In the genomic region with DNA sequence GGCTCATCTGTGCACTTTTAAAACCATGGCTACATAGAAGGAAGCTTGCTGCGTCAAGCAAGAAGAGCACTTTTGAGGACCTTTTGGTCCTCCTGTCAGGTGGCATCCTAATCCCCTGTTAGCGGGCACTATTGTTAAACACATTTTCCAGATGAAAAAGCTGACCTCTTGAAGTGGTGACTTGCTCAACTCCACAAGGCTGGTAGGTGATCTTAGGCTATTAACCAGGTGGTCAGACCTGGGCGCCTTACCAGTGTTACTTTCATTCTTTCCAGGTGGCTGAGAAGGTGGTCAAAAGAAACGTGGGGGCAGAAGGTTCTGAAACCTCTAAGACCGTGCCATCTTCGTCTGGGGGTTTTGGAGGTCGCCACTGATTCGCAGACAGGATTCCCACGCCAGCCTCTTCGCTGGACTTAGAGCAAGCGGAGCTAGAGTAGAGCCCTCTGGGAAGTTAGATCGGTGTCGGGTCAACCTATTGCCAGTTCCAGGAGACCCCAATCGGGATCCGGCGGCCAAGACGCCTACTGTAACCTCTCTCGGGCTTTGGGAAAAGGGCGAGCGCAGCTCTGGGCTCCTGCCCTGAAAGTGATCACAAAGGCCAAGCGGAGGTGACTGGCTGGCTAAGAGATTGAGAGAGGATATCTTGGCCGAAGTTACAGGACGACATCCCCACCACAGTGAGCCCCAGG, we compare ENCODE assay signal across 8 mouse cellular contexts. TPM values are rescaled to one million over a fixed set of nuclear protein-coding genes. Genes with fewer than 3 reads are reported as not detected.
DNase-seq lines count a peak whose midpoint lies in the region; ATAC-seq and TF ChIP-seq lines count a peak whose summit lies in the region.

No protein-coding gene starts in this region.

- peak overlapping the region; percentile 76 for H3K27ac ChIP-seq in spleen, adult 2 months (ENCODE audit: insufficient read depth, low read length)
- peak overlapping the region; percentile 77 for H3K27ac ChIP-seq in limb, embryonic 14.5 days (replicated peaks; ENCODE audit: low read depth, low read length)
- H3K27ac ChIP-seq in stomach, embryonic 15.5 days: peak overlapping the region; percentile 94

- H3K27me3 ChIP-seq in spleen, adult 2 months (ENCODE audit: control insufficient read depth, insufficient read depth, low read length): no peaks in the 10 kb centered on the region
- no peaks in the 10 kb centered on the region for H3K27me3 ChIP-seq in limb, embryonic 14.5 days (ENCODE audit: control insufficient read depth, insufficient read depth, low read length)
- H3K27me3 ChIP-seq in stomach, embryonic 15.5 days (replicated peaks): no peaks in the 10 kb centered on the region

- peak; percentile 37 for DNase-seq in embryo, embryonic 11 days
- no peak for DNase-seq in embryo, embryonic 10.5 days (ENCODE audit: low spot score)
- no peak for DNase-seq in spleen, adult 2 months (ENCODE audit: low read depth in 1 of 2, low spot score in 2 of 2)
- no peak for DNase-seq in spleen, adult 12 weeks (ENCODE audit: low spot score)
- DNase-seq in limb, embryonic 14.5 days (ENCODE audit: low spot score): no peak
- DNase-seq in frontal cortex, postnatal 25 days (ENCODE audit: low spot score in 2 of 2): no peak

- ATAC-seq in limb, embryonic 14.5 days (ENCODE audit: low FRiP score, low read depth): no peak
- ATAC-seq in stomach, embryonic 15.5 days (ENCODE audit: insufficient read depth, low FRiP score, low read depth): no peak
- ATAC-seq in monocyte, adult 5-6 weeks (replicated peaks; ENCODE audit: insufficient number of reproducible peaks, low FRiP score, low TSS enrichment, poor library complexity, severe bottlenecking): no peak

- peak overlapping the region; percentile 63 for H3K9ac ChIP-seq in limb, embryonic 14.5 days (ENCODE audit: low read depth, low read length, severe bottlenecking)
- peak overlapping the region; percentile 94 for H3K9ac ChIP-seq in stomach, embryonic 15.5 days

- no peak for TF ChIP-seq CTCF in spleen, adult 2 months (IDR thresholded peaks at IDR 0.05; ENCODE audit: extremely low read depth, insufficient read depth, insufficient read length, insufficient replicate concordance)

- H3K36me3 ChIP-seq in spleen, adult 2 months (ENCODE audit: control insufficient read depth, insufficient read depth, low read length): no peaks in the 10 kb centered on the region
- peaks cover 24% of the 10 kb centered on the region for H3K36me3 ChIP-seq in limb, embryonic 14.5 days (ENCODE audit: control insufficient read depth, insufficient read depth, low read length)
- peaks cover 15% of the 10 kb centered on the region; the same call in 1 of the 2 replicates for H3K36me3 ChIP-seq in stomach, embryonic 15.5 days

- no peak for TF ChIP-seq POLR2A in spleen, adult 2 months (IDR thresholded peaks at IDR 0.05; ENCODE audit: low read depth, low read length)
- TF ChIP-seq POLR2A in limb, embryonic 14.5 days (IDR thresholded peaks at IDR 0.05; ENCODE audit: borderline replicate concordance, extremely low read depth, insufficient read depth, insufficient read length): no peak

- WGBS in spleen, adult 2 months: 11% methylated on average over 23 of the region's 23 CpGs
- WGBS in limb, embryonic 14.5 days: 4% methylated on average over 23 of the region's 23 CpGs
- WGBS in stomach, embryonic 15.5 days: 5% methylated on average over 23 of the region's 23 CpGs

- H3K4me3 ChIP-seq in spleen, adult 2 months (ENCODE audit: extremely low read depth, insufficient read depth, insufficient read length): peak overlapping the region; percentile 71
- H3K4me3 ChIP-seq in limb, embryonic 14.5 days (replicated peaks; ENCODE audit: low read length): peak overlapping the region; percentile 53
- peak overlapping the region; percentile 74 for H3K4me3 ChIP-seq in stomach, embryonic 15.5 days (replicated peaks)

- peak overlapping the region; percentile 65 for H3K4me2 ChIP-seq in limb, embryonic 14.5 days (replicated peaks; ENCODE audit: low read depth, low read length, severe bottlenecking)
- H3K4me2 ChIP-seq in stomach, embryonic 15.5 days: peak overlapping the region; percentile 96

- no peaks in the 10 kb centered on the region for H3K9me3 ChIP-seq in limb, embryonic 14.5 days (ENCODE audit: control insufficient read depth, low read length)
- H3K9me3 ChIP-seq in stomach, embryonic 15.5 days: no peaks in the 10 kb centered on the region

- H3K4me1 ChIP-seq in spleen, adult 2 months (ENCODE audit: control insufficient read depth, insufficient read depth, insufficient read length): peaks cover 8% of the 10 kb centered on the region; the same call in 1 of the 2 replicates
- H3K4me1 ChIP-seq in limb, embryonic 14.5 days (ENCODE audit: control insufficient read depth, insufficient read depth, low read length): peaks cover 14% of the 10 kb centered on the region
- peaks cover 12% of the 10 kb centered on the region; the same call in 1 of the 2 replicates for H3K4me1 ChIP-seq in stomach, embryonic 15.5 days

RNA-seq across cellular contexts. Expression of a gene that starts 0.7 kb away (rescaled TPM):
- polyA plus RNA-seq in spleen, adult 2 months (2012; rRNA removed): 13.4 and 18.2 TPM in 2 replicates
- polyA plus RNA-seq in limb, embryonic 14.5 days (2012; rRNA removed): 16.5 and 17.6 TPM in 2 replicates
- polyA plus RNA-seq in limb, embryonic 14.5 days (2014; fragmentation: Nextera tagmentation; extraction: Ambion mirVana): 34.2 and 34.8 TPM in 2 replicates
- 42.5 and 44.7 TPM in 2 replicates for polyA plus RNA-seq in stomach, embryonic 15.5 days (2015; fragmentation: Nextera tagmentation; extraction: Ambion mirVana)
- 3.7 to 6.4 TPM (median 4.2 TPM) in 3 replicates for total RNA-seq in monocyte, adult 5-6 weeks (2017)

RNA-seq across cellular contexts. Expression of a gene that starts 19.0 kb away (rescaled TPM):
- 52.6 and 76.5 TPM in 2 replicates for polyA plus RNA-seq in spleen, adult 2 months (2012; rRNA removed)
- polyA plus RNA-seq in limb, embryonic 14.5 days (2012; rRNA removed): 105 and 131 TPM in 2 replicates
- polyA plus RNA-seq in limb, embryonic 14.5 days (2014; fragmentation: Nextera tagmentation; extraction: Ambion mirVana): 25.4 and 36.4 TPM in 2 replicates
- polyA plus RNA-seq in stomach, embryonic 15.5 days (2015; fragmentation: Nextera tagmentation; extraction: Ambion mirVana): 19.3 and 21.0 TPM in 2 replicates
- total RNA-seq in monocyte, adult 5-6 weeks (2017): 4.6 to 15.8 TPM (median 7.2 TPM) in 3 replicates

RNA-seq across cellular contexts. Expression of a gene that starts 35.6 kb away (rescaled TPM):
- 49.4 and 49.5 TPM in 2 replicates for polyA plus RNA-seq in spleen, adult 2 months (2012; rRNA removed)
- polyA plus RNA-seq in limb, embryonic 14.5 days (2012; rRNA removed): 47.4 and 58.6 TPM in 2 replicates
- polyA plus RNA-seq in limb, embryonic 14.5 days (2014; fragmentation: Nextera tagmentation; extraction: Ambion mirVana): 13.1 and 16.5 TPM in 2 replicates
- 24.6 and 25.2 TPM in 2 replicates for polyA plus RNA-seq in stomach, embryonic 15.5 days (2015; fragmentation: Nextera tagmentation; extraction: Ambion mirVana)
- total RNA-seq in monocyte, adult 5-6 weeks (2017): 43.3 to 59.7 TPM (median 44.3 TPM) in 3 replicates

RNA-seq across cellular contexts. Expression of a gene that starts 37.9 kb away (rescaled TPM):
- 22.3 and 25.1 TPM in 2 replicates for polyA plus RNA-seq in spleen, adult 2 months (2012; rRNA removed)
- 34.4 and 38.1 TPM in 2 replicates for polyA plus RNA-seq in limb, embryonic 14.5 days (2012; rRNA removed)
- polyA plus RNA-seq in limb, embryonic 14.5 days (2014; fragmentation: Nextera tagmentation; extraction: Ambion mirVana): 29.9 and 32.8 TPM in 2 replicates
- polyA plus RNA-seq in stomach, embryonic 15.5 days (2015; fragmentation: Nextera tagmentation; extraction: Ambion mirVana): 22.0 and 24.0 TPM in 2 replicates
- total RNA-seq in monocyte, adult 5-6 weeks (2017): 12.4 to 19.9 TPM (median 16.8 TPM) in 3 replicates

RNA-seq across cellular contexts. Expression of a gene that starts 42.0 kb away (rescaled TPM):
- 1.0 and 1.2 TPM in 2 replicates for polyA plus RNA-seq in spleen, adult 2 months (2012; rRNA removed)
- polyA plus RNA-seq in limb, embryonic 14.5 days (2012; rRNA removed): 22.8 and 25.8 TPM in 2 replicates
- polyA plus RNA-seq in limb, embryonic 14.5 days (2014; fragmentation: Nextera tagmentation; extraction: Ambion mirVana): 20.0 and 25.5 TPM in 2 replicates
- polyA plus RNA-seq in stomach, embryonic 15.5 days (2015; fragmentation: Nextera tagmentation; extraction: Ambion mirVana): 14.5 and 18.1 TPM in 2 replicates
- total RNA-seq in monocyte, adult 5-6 weeks (2017): not detected in 3 replicates
